7 mouse cellular contexts compared by ENCODE assay signal in genomic region chr6:124812848-124813247, GRCm38 (mm10). TPM values are rescaled to one million over a fixed set of nuclear protein-coding genes. Genes with fewer than 3 reads are reported as not detected.
DNase-seq lines count a peak whose midpoint lies in the region; ATAC-seq and TF ChIP-seq lines count a peak whose summit lies in the region.

No protein-coding gene starts in this region.

- TF ChIP-seq CTCF in lung, embryonic 14.5 days (IDR thresholded peaks at IDR 0.05; ENCODE audit: low read depth) = no peak

- WGBS in lung, embryonic 14.5 days = 10% methylated on average over 9 of the region's 9 CpGs
- WGBS in forebrain, embryonic 12.5 days = 21% methylated on average over 9 of the region's 9 CpGs
- 21% methylated on average over 9 of the region's 9 CpGs for WGBS in neural tube, embryonic 15.5 days

- H3K27me3 ChIP-seq in lung, embryonic 14.5 days (ENCODE audit: insufficient read depth, low read length) = no peaks in the 10 kb centered on the region
- H3K27me3 ChIP-seq in forebrain, embryonic 12.5 days = no peaks in the 10 kb centered on the region
- H3K27me3 ChIP-seq in neural tube, embryonic 15.5 days (replicated peaks) = no peaks in the 10 kb centered on the region

- peak; percentile 20 for DNase-seq in lung, embryonic 14.5 days
- no peak for DNase-seq in lung, postnatal 25 days (ENCODE audit: low spot score)
- DNase-seq in kidney, postnatal 36 days = peak; percentile 45 to 51
- DNase-seq in layer of hippocampus, adult 9-10 months (ENCODE audit: low spot score) = no peak
- DNase-seq in thymus, postnatal 10 days (ENCODE audit: low spot score in 2 of 2) = no peak

- no peak for ATAC-seq in lung, embryonic 14.5 days (ENCODE audit: insufficient read depth)
- ATAC-seq in forebrain, embryonic 12.5 days (ENCODE audit: low FRiP score) = no peak
- no peak for ATAC-seq in neural tube, embryonic 15.5 days (ENCODE audit: low FRiP score)

- H3K27ac ChIP-seq in lung, embryonic 14.5 days (ENCODE audit: low read depth) = peak overlapping the region; percentile 96
- H3K27ac ChIP-seq in forebrain, embryonic 12.5 days = peak overlapping the region; percentile 88
- peak overlapping the region; percentile 89 for H3K27ac ChIP-seq in neural tube, embryonic 15.5 days (replicated peaks)

- peak overlapping the region; percentile 64 for H3K4me2 ChIP-seq in lung, embryonic 14.5 days
- H3K4me2 ChIP-seq in forebrain, embryonic 12.5 days = peak overlapping the region; percentile 88
- H3K4me2 ChIP-seq in neural tube, embryonic 15.5 days = peak overlapping the region; percentile 79

- H3K4me3 ChIP-seq in lung, embryonic 14.5 days (ENCODE audit: low read depth, low read length) = peak overlapping the region; percentile 76
- H3K4me3 ChIP-seq in forebrain, embryonic 12.5 days (replicated peaks) = peak overlapping the region; percentile 73
- H3K4me3 ChIP-seq in neural tube, embryonic 15.5 days (replicated peaks) = peak overlapping the region; percentile 61

- peaks cover 18% of the 10 kb centered on the region for H3K4me1 ChIP-seq in lung, embryonic 14.5 days (ENCODE audit: insufficient read depth)
- peaks cover 60% of the 10 kb centered on the region for H3K4me1 ChIP-seq in forebrain, embryonic 12.5 days
- H3K4me1 ChIP-seq in neural tube, embryonic 15.5 days = peaks cover 57% of the 10 kb centered on the region

- H3K9ac ChIP-seq in lung, embryonic 14.5 days = peak overlapping the region; percentile 85
- peak overlapping the region; percentile 83 for H3K9ac ChIP-seq in forebrain, embryonic 12.5 days
- H3K9ac ChIP-seq in neural tube, embryonic 15.5 days (replicated peaks) = peak overlapping the region; percentile 84

- no peaks in the 10 kb centered on the region for H3K9me3 ChIP-seq in lung, embryonic 14.5 days (ENCODE audit: low read depth, low read length)
- no peaks in the 10 kb centered on the region for H3K9me3 ChIP-seq in forebrain, embryonic 12.5 days
- no peaks in the 10 kb centered on the region for H3K9me3 ChIP-seq in neural tube, embryonic 15.5 days (replicated peaks)

- H3K36me3 ChIP-seq in lung, embryonic 14.5 days (ENCODE audit: insufficient read depth) = peaks cover 56% of the 10 kb centered on the region
- peaks cover 53% of the 10 kb centered on the region for H3K36me3 ChIP-seq in forebrain, embryonic 12.5 days (replicated peaks)
- H3K36me3 ChIP-seq in neural tube, embryonic 15.5 days = peaks cover 37% of the 10 kb centered on the region

RNA-seq across cellular contexts. Expression of gene Tpi1, which starts 1.2 kb away (rescaled TPM):
- polyA plus RNA-seq in lung, embryonic 14.5 days (2014; fragmentation: Nextera tagmentation; extraction: Ambion mirVana) = 701 and 718 TPM in 2 replicates
- 559 and 592 TPM in 2 replicates for polyA plus RNA-seq in forebrain, embryonic 12.5 days (2016; fragmentation: Nextera tagmentation; extraction: Ambion mirVana)
- 481 and 545 TPM in 2 replicates for polyA plus RNA-seq in neural tube, embryonic 15.5 days (2015; fragmentation: Nextera tagmentation; extraction: Ambion mirVana)

RNA-seq across cellular contexts. Expression of gene Spsb2, which starts 4.4 kb away (rescaled TPM):
- polyA plus RNA-seq in lung, embryonic 14.5 days (2014; fragmentation: Nextera tagmentation; extraction: Ambion mirVana) = 6.8 and 6.9 TPM in 2 replicates
- polyA plus RNA-seq in forebrain, embryonic 12.5 days (2016; fragmentation: Nextera tagmentation; extraction: Ambion mirVana) = 4.5 and 7.7 TPM in 2 replicates
- polyA plus RNA-seq in neural tube, embryonic 15.5 days (2015; fragmentation: Nextera tagmentation; extraction: Ambion mirVana) = 7.9 and 9.2 TPM in 2 replicates

RNA-seq across cellular contexts. Expression of gene Usp5, which starts 16.4 kb away (rescaled TPM):
- polyA plus RNA-seq in lung, embryonic 14.5 days (2014; fragmentation: Nextera tagmentation; extraction: Ambion mirVana) = 143 TPM in 2 replicates
- 199 and 221 TPM in 2 replicates for polyA plus RNA-seq in forebrain, embryonic 12.5 days (2016; fragmentation: Nextera tagmentation; extraction: Ambion mirVana)
- polyA plus RNA-seq in neural tube, embryonic 15.5 days (2015; fragmentation: Nextera tagmentation; extraction: Ambion mirVana) = 190 and 199 TPM in 2 replicates

RNA-seq across cellular contexts. Expression of gene Cdca3, which starts 16.5 kb away (rescaled TPM):
- 204 and 206 TPM in 2 replicates for polyA plus RNA-seq in lung, embryonic 14.5 days (2014; fragmentation: Nextera tagmentation; extraction: Ambion mirVana)
- 233 and 244 TPM in 2 replicates for polyA plus RNA-seq in forebrain, embryonic 12.5 days (2016; fragmentation: Nextera tagmentation; extraction: Ambion mirVana)
- polyA plus RNA-seq in neural tube, embryonic 15.5 days (2015; fragmentation: Nextera tagmentation; extraction: Ambion mirVana) = 23.7 and 52.8 TPM in 2 replicates

RNA-seq across cellular contexts. Expression of gene Gnb3, which starts 27.2 kb away (rescaled TPM):
- 0.24 and 0.68 TPM in 2 replicates for polyA plus RNA-seq in lung, embryonic 14.5 days (2014; fragmentation: Nextera tagmentation; extraction: Ambion mirVana)
- 0.67 and 1.1 TPM in 2 replicates for polyA plus RNA-seq in forebrain, embryonic 12.5 days (2016; fragmentation: Nextera tagmentation; extraction: Ambion mirVana)
- 0.69 and 0.70 TPM in 2 replicates for polyA plus RNA-seq in neural tube, embryonic 15.5 days (2015; fragmentation: Nextera tagmentation; extraction: Ambion mirVana)

Comparison
In these comparisons a context has a peak if more than half of its experiments do, and no peak if none do; other contexts are left out.
1. DNase-seq: peak in lung, embryonic 14.5 days (single experiment) and kidney, postnatal 36 days (2 of 2); none in lung, postnatal 25 days (single experiment), layer of hippocampus, adult 9-10 months (single experiment) and thymus, postnatal 10 days (0 of 2).
2. Peak in every context shown above with its lines, with median percentiles within 50 percentile points of each other: H3K27ac ChIP-seq, H3K4me2 ChIP-seq, H3K4me3 ChIP-seq and H3K9ac ChIP-seq.